Mouse (Mus musculus): ENCODE results near the gene Foxl2. TPM values are rescaled to one million over a fixed set of nuclear protein-coding genes. Genes with fewer than 3 reads are reported as not detected.

The Foxl2 gene
- polyA plus RNA-seq, 1 experiment from 2014 or later = not detected

- H3K27me3 ChIP-seq (ENCODE audit: control insufficient read depth, insufficient read depth, low read depth, low read length) = peaks cover 78% of the 10 kb centered on the region
- H3K4me3 ChIP-seq (ENCODE audit: low read depth, low read length) = no peak overlapping the region
- H3K36me3 ChIP-seq (ENCODE audit: control insufficient read depth, insufficient read depth) = no peaks in the 10 kb centered on the region
- ATAC-seq (ENCODE audit: low read depth) = no peak
- H3K4me2 ChIP-seq (ENCODE audit: low read depth, low read length) = no peak overlapping the region
- no peak overlapping the region for H3K9ac ChIP-seq (ENCODE audit: low read depth, low read length)
- H3K4me1 ChIP-seq (ENCODE audit: control insufficient read depth, low read depth, low read length) = peaks cover 8% of the 10 kb centered on the region
- H3K27ac ChIP-seq (ENCODE audit: low read length) = no peak overlapping the region
- whole genome bisulfite sequencing (ENCODE audit: insufficient replicate concordance) = 2% methylated on average over 40 of the region's 40 CpGs
- H3K9me3 ChIP-seq (replicated peaks; ENCODE audit: control insufficient read depth, low read length) = no peaks in the 10 kb centered on the region
Measured at GRCm38 (mm10) chr9:98952171-98953050, 2.7 kb upstream of the Foxl2 start.

GRCm38 (mm10) chr9:98953291-98953690 is 1.8 kb upstream of the Foxl2 start:
- Histone ChIP-seq H3K4me3 (ENCODE audit: low read depth, low read length) (no peak overlapping the region), H3K27me3 (ENCODE audit: control insufficient read depth, insufficient read depth, low read depth, low read length) (peaks cover 87% of the 10 kb centered on the region), H3K36me3 (ENCODE audit: control insufficient read depth, insufficient read depth) (no peaks in the 10 kb centered on the region), H3K4me2 (ENCODE audit: low read depth, low read length) (no peak overlapping the region), H3K27ac (ENCODE audit: low read length) (no peak overlapping the region), H3K4me1 (ENCODE audit: control insufficient read depth, low read depth, low read length) (peaks cover 8% of the 10 kb centered on the region), H3K9ac (ENCODE audit: low read depth, low read length) (no peak overlapping the region), H3K9me3 (replicated peaks; ENCODE audit: control insufficient read depth, low read length) (no peaks in the 10 kb centered on the region)
- WGBS (ENCODE audit: insufficient replicate concordance) = 7% methylated on average over 4 of the region's 4 CpGs
- ATAC-seq (ENCODE audit: low read depth) = no peak

DNA sequence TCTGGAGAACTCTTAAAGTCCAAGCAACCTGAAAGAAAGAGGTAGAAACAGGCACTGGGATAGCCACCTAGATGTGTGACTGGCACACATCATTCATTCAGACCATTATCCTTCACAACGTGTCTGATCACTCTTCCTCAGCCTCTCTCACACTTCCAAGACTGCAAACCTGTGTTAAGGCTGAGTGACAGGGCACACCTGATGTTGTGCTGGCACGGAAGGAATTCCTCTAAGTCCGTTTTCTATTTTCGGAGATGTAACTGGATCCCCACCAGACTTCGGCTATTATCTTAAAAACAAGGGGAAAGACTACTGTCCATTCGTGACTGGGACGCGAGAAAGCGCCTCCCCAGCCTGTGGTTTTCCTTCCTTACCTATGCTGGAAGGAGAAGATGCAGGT is 1.3 kb upstream of the Foxl2 start:
- H3K9me3 ChIP-seq (replicated peaks; ENCODE audit: control insufficient read depth, low read length) = no peaks in the 10 kb centered on the region
- ATAC-seq (ENCODE audit: low read depth) = no peak
- WGBS (ENCODE audit: insufficient replicate concordance) = 4% methylated on average over 9 of the region's 9 CpGs

GRCm38 (mm10) chr9:98954391-98955102 is 541 bp upstream of the Foxl2 start:
- H3K4me1 ChIP-seq (ENCODE audit: control insufficient read depth, low read depth, low read length) = peaks cover 8% of the 10 kb centered on the region
- peaks cover 96% of the 10 kb centered on the region for H3K27me3 ChIP-seq (ENCODE audit: control insufficient read depth, insufficient read depth, low read depth, low read length)
- no peak for ATAC-seq (ENCODE audit: low read depth)
- H3K9me3 ChIP-seq (replicated peaks; ENCODE audit: control insufficient read depth, low read length) = no peaks in the 10 kb centered on the region
- no peak overlapping the region for H3K9ac ChIP-seq (ENCODE audit: low read depth, low read length)
- H3K27ac ChIP-seq (ENCODE audit: low read length) = no peak overlapping the region
- peak overlapping the region; percentile 43 for H3K4me2 ChIP-seq (ENCODE audit: low read depth, low read length)
- WGBS (ENCODE audit: insufficient replicate concordance) = 2% methylated on average over 33 of the region's 33 CpGs
- H3K36me3 ChIP-seq (ENCODE audit: control insufficient read depth, insufficient read depth) = no peaks in the 10 kb centered on the region
- H3K4me3 ChIP-seq (ENCODE audit: low read depth, low read length) = peak overlapping the region; percentile 35

More for the DNA sequence above, 1.3 kb upstream of the Foxl2 start:
- peaks cover 93% of the 10 kb centered on the region for H3K27me3 ChIP-seq (ENCODE audit: control insufficient read depth, insufficient read depth, low read depth, low read length)
- no peak overlapping the region for H3K27ac ChIP-seq (ENCODE audit: low read length)
- no peak overlapping the region for H3K9ac ChIP-seq (ENCODE audit: low read depth, low read length)
- H3K36me3 ChIP-seq (ENCODE audit: control insufficient read depth, insufficient read depth) = no peaks in the 10 kb centered on the region
- H3K4me2 ChIP-seq (ENCODE audit: low read depth, low read length) = no peak overlapping the region
- peaks cover 8% of the 10 kb centered on the region for H3K4me1 ChIP-seq (ENCODE audit: control insufficient read depth, low read depth, low read length)
- H3K4me3 ChIP-seq (ENCODE audit: low read depth, low read length) = no peak overlapping the region

GRCm38 (mm10) chr9:98955716-98956224 is 682 bp downstream of the Foxl2 start:
- H3K9me3 ChIP-seq (replicated peaks; ENCODE audit: control insufficient read depth, low read length) = no peaks in the 10 kb centered on the region
- no peak overlapping the region for H3K9ac ChIP-seq (ENCODE audit: low read depth, low read length)
- peaks cover 100% of the 10 kb centered on the region for H3K27me3 ChIP-seq (ENCODE audit: control insufficient read depth, insufficient read depth, low read depth, low read length)
- ATAC-seq (ENCODE audit: low read depth) = no peak
- H3K4me3 ChIP-seq (ENCODE audit: low read depth, low read length) = peak overlapping the region; percentile 35
- H3K36me3 ChIP-seq (ENCODE audit: control insufficient read depth, insufficient read depth) = no peaks in the 10 kb centered on the region
- H3K4me2 ChIP-seq (ENCODE audit: low read depth, low read length) = peak overlapping the region; percentile 43
- H3K27ac ChIP-seq (ENCODE audit: low read length) = no peak overlapping the region
- H3K4me1 ChIP-seq (ENCODE audit: control insufficient read depth, low read depth, low read length) = peaks cover 8% of the 10 kb centered on the region
- under 1% methylated on average over 60 of the region's 60 CpGs for WGBS (ENCODE audit: insufficient replicate concordance)

GRCm38 (mm10) chr9:98956591-98957381 is 1.7 kb downstream of the Foxl2 start:
- Histone ChIP-seq H3K4me3 (ENCODE audit: low read depth, low read length) (peak overlapping the region; percentile 35), H3K4me1 (ENCODE audit: control insufficient read depth, low read depth, low read length) (peaks cover 8% of the 10 kb centered on the region), H3K4me2 (ENCODE audit: low read depth, low read length) (peak overlapping the region; percentile 43), H3K9ac (ENCODE audit: low read depth, low read length) (no peak overlapping the region), H3K27me3 (ENCODE audit: control insufficient read depth, insufficient read depth, low read depth, low read length) (peaks cover 99% of the 10 kb centered on the region), H3K27ac (ENCODE audit: low read length) (no peak overlapping the region), H3K9me3 (replicated peaks; ENCODE audit: control insufficient read depth, low read length) (no peaks in the 10 kb centered on the region), H3K36me3 (ENCODE audit: control insufficient read depth, insufficient read depth) (no peaks in the 10 kb centered on the region)
- ATAC-seq (ENCODE audit: low read depth) = no peak
- WGBS (ENCODE audit: insufficient replicate concordance) = under 1% methylated on average over 77 of the region's 80 CpGs

DNA sequence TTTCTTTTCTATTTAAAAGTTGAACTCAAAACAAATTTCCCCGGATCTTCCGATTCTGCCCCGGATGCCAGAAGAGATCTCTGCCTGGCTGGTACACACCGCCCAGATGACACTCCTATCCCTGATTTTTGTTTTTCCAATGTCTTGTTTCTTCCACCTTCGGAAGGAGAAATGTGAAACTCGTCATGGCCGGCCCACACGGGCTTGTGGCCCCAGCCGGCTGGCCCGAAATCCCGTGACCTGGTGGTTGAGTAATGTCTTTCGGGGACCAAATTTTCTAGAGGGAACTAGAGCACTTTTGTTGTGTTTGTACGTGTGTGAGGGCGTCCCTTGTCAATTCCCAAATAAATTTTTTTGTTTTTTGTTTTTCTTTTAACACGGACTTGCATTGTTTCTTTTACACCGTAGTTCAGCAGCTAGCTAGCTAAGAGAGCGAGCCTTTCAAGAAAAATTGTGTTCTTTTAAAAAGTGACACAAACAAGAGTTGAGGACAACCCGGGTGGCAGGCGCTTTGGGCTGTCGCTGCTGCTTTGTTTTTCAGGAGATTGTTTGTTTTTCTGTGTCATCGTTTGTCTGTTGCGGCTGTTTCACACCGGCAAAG is 2.8 kb downstream of the Foxl2 start:
- Histone ChIP-seq H3K36me3 (ENCODE audit: control insufficient read depth, insufficient read depth) (no peaks in the 10 kb centered on the region), H3K9ac (ENCODE audit: low read depth, low read length) (no peak overlapping the region), H3K27me3 (ENCODE audit: control insufficient read depth, insufficient read depth, low read depth, low read length) (peaks cover 99% of the 10 kb centered on the region), H3K4me3 (ENCODE audit: low read depth, low read length) (no peak overlapping the region), H3K4me2 (ENCODE audit: low read depth, low read length) (no peak overlapping the region), H3K4me1 (ENCODE audit: control insufficient read depth, low read depth, low read length) (peaks cover 8% of the 10 kb centered on the region), H3K9me3 (replicated peaks; ENCODE audit: control insufficient read depth, low read length) (no peaks in the 10 kb centered on the region), H3K27ac (ENCODE audit: low read length) (no peak overlapping the region)
- 1% methylated on average over 23 of the region's 23 CpGs for WGBS (ENCODE audit: insufficient replicate concordance)
- no peak for ATAC-seq (ENCODE audit: low read depth)

DNA sequence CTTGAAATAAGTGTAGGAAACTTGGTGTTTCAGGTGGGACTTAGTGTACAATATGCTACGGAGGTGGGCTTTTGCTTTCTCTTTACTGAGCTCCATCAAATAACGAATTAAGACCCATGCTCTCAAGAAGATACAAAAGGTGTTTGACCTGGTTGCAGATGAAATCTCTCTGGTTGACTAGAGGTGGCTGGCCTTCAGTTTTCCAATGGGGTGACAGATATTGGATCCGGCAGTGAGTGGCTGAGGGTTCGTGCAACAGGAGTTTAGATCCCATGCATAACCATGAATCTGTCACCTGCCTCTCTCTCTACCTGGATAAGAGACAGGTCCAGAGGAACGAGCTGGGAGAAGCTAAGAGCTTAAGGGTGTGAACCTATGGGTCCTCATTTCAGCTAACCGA is 3.5 kb downstream of the Foxl2 start:
- Histone ChIP-seq H3K4me1 (ENCODE audit: control insufficient read depth, low read depth, low read length) (peaks cover 8% of the 10 kb centered on the region), H3K4me2 (ENCODE audit: low read depth, low read length) (no peak overlapping the region)
- WGBS (ENCODE audit: insufficient replicate concordance) = 4% methylated on average over 6 of the region's 6 CpGs

More for the DNA sequence above, 3.5 kb downstream of the Foxl2 start:
- no peak overlapping the region for H3K9ac ChIP-seq (ENCODE audit: low read depth, low read length)
- no peak overlapping the region for H3K4me3 ChIP-seq (ENCODE audit: low read depth, low read length)
- no peaks in the 10 kb centered on the region for H3K9me3 ChIP-seq (replicated peaks; ENCODE audit: control insufficient read depth, low read length)
- H3K27ac ChIP-seq (ENCODE audit: low read length) = no peak overlapping the region
- no peaks in the 10 kb centered on the region for H3K36me3 ChIP-seq (ENCODE audit: control insufficient read depth, insufficient read depth)
- peaks cover 99% of the 10 kb centered on the region for H3K27me3 ChIP-seq (ENCODE audit: control insufficient read depth, insufficient read depth, low read depth, low read length)
- no peak for ATAC-seq (ENCODE audit: low read depth)

Measured in liver, embryonic 16.5 days (tissue).